Mouse (Mus musculus): ENCODE measurements around the gene Bnc2.

DNA sequence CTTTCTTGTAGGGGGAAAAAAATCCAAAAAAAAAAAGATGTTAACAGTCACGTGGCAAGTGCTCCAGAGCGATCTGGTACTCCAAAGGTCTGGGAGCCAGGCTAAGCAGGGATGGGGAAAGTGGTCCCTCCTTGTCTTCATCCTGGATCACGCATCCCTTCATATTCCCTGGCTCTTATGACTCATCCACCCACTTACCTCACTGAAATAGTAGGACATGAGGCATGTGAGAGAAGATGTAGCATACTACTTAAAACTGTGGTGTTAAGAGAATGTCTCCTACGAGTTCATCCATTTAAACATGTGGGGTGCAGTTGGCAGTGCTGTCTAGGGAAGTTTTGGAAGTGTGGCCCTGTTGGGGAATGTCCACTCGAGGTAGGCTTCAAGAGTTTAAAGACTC lies 286.1 kb downstream of the Bnc2 start:
- no peak for TF ChIP-seq CTCF (IDR thresholded peaks at IDR 0.05; ENCODE audit: low read depth)
- no peak for TF ChIP-seq EP300 (IDR thresholded peaks at IDR 0.05; ENCODE audit: low read depth)
